Mouse (Mus musculus) bone marrow, adult 2 months (tissue): ENCODE measurements around the gene Drg1.

Source experiments
- CTCF ChIP-seq: fragments of 200-500 bp; IDR thresholded peaks from 2 replicates; pipeline ENCODE4 v1.5.1; 2011; ENCODE audit warnings: low read length, control low read depth; ENCODE audit not compliant: control insufficient read depth, insufficient read depth
- POLR2A ChIP-seq: fragments of 200-500 bp; IDR thresholded peaks from 2 replicates; pipeline ENCODE4 v1.6.1; 2011; ENCODE audit warnings: low read depth, mild to moderate bottlenecking, control low read depth, low read length, borderline replicate concordance; ENCODE audit not compliant: control insufficient read depth

DNA sequence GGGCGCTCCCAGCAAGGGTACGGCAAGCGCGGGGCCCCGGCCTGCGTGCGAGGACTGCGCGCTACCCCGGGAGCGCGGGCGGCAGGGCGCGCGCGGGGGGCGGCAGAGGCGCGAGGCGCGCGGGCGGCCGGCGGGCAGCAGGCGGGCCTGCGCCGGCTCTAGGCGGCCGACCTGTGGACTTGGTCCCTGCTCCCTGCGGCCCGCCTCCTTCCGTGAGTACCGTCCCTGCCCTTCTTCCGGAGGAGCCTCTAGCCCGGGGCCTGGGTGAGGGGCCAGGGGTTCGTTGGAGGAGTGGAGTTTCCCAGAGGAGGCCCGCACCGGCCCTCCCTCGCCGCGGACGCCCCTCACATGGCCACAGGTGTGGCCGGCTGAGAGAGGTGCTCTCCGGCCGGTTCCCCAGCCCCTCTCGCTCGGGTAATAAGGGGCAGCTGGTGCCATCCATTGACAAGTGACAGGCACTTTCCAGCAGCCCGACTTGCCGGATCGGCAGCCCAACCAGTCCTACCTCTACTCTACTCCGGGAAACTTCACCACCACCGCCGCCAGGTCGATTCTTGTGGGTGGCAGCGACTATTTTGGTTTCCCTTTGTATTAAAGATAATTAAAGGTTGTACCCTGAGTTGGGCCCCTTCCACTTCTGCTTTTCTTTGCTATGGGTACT lies 63.3 kb downstream of the Drg1 start:
- TF ChIP-seq CTCF (no peak), POLR2A (no peak)
